Comparison of ENCODE assay signal across 9 mouse cellular contexts in the genomic region with DNA sequence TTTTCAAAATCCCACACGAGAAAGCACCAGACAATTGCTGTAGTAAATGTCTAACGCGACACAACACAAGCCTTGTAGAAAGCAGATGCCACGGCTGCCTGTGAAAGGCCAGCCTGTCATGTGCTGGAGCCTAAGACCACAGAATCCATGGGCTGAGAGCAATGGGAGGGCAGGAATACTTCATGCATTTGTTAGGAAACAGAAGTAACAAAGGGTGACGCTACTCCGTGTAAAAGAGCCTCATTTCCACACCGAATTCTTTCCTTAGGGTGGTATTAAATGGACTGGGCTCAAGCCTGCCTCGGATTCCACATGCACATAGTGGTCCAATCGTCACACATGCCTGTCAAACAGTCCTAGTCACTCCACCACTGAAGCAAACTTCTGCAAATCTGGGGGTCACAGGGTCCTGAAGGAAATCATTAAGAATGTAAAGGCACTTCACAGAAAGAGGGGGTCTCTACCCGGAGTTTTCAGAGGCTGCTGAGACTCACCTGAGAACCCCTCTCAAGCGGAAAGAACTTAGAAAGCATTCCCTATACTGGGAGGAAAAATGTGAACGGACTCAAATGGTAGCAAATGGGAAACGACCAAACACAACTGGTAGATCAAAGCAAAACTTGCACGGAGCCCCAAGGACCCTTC.
DNase-seq lines count a peak whose midpoint lies in the region; ATAC-seq and TF ChIP-seq lines count a peak whose summit lies in the region.
"Had no signal": no experiment of that assay in that cellular context is flagged by ENCODE, and none has a peak within 500 bp of the region (broad histone marks: within the 10 kb centered on the region; RNA-seq: fewer than 3 reads in every experiment).

No protein-coding gene starts in this region.

- no peaks in the 10 kb centered on the region for H3K9me3 ChIP-seq in embryonic facial prominence, embryonic 10.5 days
- no peaks in the 10 kb centered on the region for H3K9me3 ChIP-seq in hindbrain, embryonic 15.5 days
- no peaks in the 10 kb centered on the region for H3K9me3 ChIP-seq in midbrain, embryonic 16.5 days (replicated peaks; ENCODE audit: control insufficient read depth, low read length, poor library complexity, severe bottlenecking)

- no peak for DNase-seq in kidney, adult 2 months
- DNase-seq in kidney, postnatal 36 days, result no peak
- peak; percentile 16 for DNase-seq in embryonic facial prominence, embryonic 10.5 days (ENCODE audit: low spot score)
- DNase-seq in adrenal gland, adult 2 months, result no peak
- DNase-seq in heart, adult 9 months (ENCODE audit: low spot score in 2 of 2), result no peak
- no peak for DNase-seq in layer of hippocampus, adult 9-10 months (ENCODE audit: low spot score)
- DNase-seq: cerebellum, postnatal 25 days had no signal

- WGBS in kidney, adult 2 months, result 44% methylated on average over 14 of the region's 14 CpGs
- 12% methylated on average over 14 of the region's 14 CpGs for WGBS in embryonic facial prominence, embryonic 10.5 days
- WGBS in hindbrain, embryonic 15.5 days, result 11% methylated on average over 14 of the region's 14 CpGs
- 7% methylated on average over 14 of the region's 14 CpGs for WGBS in midbrain, embryonic 16.5 days

- H3K9ac ChIP-seq in hindbrain, embryonic 15.5 days, result no peak overlapping the region
- H3K9ac ChIP-seq in midbrain, embryonic 16.5 days (ENCODE audit: low read depth, low read length), result no peak overlapping the region

- no peak for TF ChIP-seq POLR2A in kidney, adult 2 months (IDR thresholded peaks at IDR 0.05; ENCODE audit: low read depth, low read length)

- H3K27ac ChIP-seq in kidney, adult 2 months (ENCODE audit: insufficient read depth, low read depth, low read length), result peak overlapping the region; percentile 66
- H3K27ac ChIP-seq in embryonic facial prominence, embryonic 10.5 days (replicated peaks), result peak overlapping the region; percentile 78
- peak overlapping the region; percentile 52 for H3K27ac ChIP-seq in hindbrain, embryonic 15.5 days (replicated peaks)
- 0 out of 2 replicates have a peak overlapping the region, but pooled peaks have one; percentile 3 for H3K27ac ChIP-seq in midbrain, embryonic 16.5 days (ENCODE audit: low read length)

- no peak overlapping the region for H3K4me3 ChIP-seq in kidney, adult 2 months (ENCODE audit: insufficient read depth, low read depth, low read length)
- H3K4me3 ChIP-seq in embryonic facial prominence, embryonic 10.5 days, result peak overlapping the region; percentile 12; the same call in 1 of the 2 replicates
- no peak overlapping the region for H3K4me3 ChIP-seq in hindbrain, embryonic 15.5 days
- no peak overlapping the region for H3K4me3 ChIP-seq in midbrain, embryonic 16.5 days (ENCODE audit: low read depth, low read length)

- H3K36me3 ChIP-seq in kidney, adult 2 months (ENCODE audit: control insufficient read depth, insufficient read depth, low read length), result no peaks in the 10 kb centered on the region
- no peaks in the 10 kb centered on the region for H3K36me3 ChIP-seq in embryonic facial prominence, embryonic 10.5 days (replicated peaks)
- no peaks in the 10 kb centered on the region for H3K36me3 ChIP-seq in hindbrain, embryonic 15.5 days
- no peaks in the 10 kb centered on the region for H3K36me3 ChIP-seq in midbrain, embryonic 16.5 days (ENCODE audit: control insufficient read depth, insufficient read depth, low read length)

- H3K4me2 ChIP-seq in hindbrain, embryonic 15.5 days, result no peak overlapping the region
- no peak overlapping the region for H3K4me2 ChIP-seq in midbrain, embryonic 16.5 days (ENCODE audit: low read length)

- ATAC-seq in hindbrain, embryonic 15.5 days (ENCODE audit: low FRiP score, low read depth), result peak; percentile 33; the same call in 1 of the 2 replicates
- peak; percentile 54 for ATAC-seq in midbrain, embryonic 16.5 days

- no peaks in the 10 kb centered on the region for H3K27me3 ChIP-seq in kidney, adult 2 months (replicated peaks; ENCODE audit: control insufficient read depth, insufficient read depth, low read length)
- H3K27me3 ChIP-seq in embryonic facial prominence, embryonic 10.5 days (replicated peaks; ENCODE audit: low read depth, poor library complexity, severe bottlenecking), result no peaks in the 10 kb centered on the region; the same call in 1 of the 2 replicates
- H3K27me3 ChIP-seq in hindbrain, embryonic 15.5 days, result no peaks in the 10 kb centered on the region
- H3K27me3 ChIP-seq in midbrain, embryonic 16.5 days (ENCODE audit: control insufficient read depth, insufficient read depth, low read depth, low read length), result no peaks in the 10 kb centered on the region

- no peak for TF ChIP-seq CTCF in kidney, adult 2 months (conservative IDR thresholded peaks at IDR 0.05; ENCODE audit: insufficient read depth, insufficient read length, low read depth, low read length)

- peaks cover 27% of the 10 kb centered on the region for H3K4me1 ChIP-seq in kidney, adult 2 months (ENCODE audit: control insufficient read depth, insufficient read depth, low read length)
- H3K4me1 ChIP-seq in embryonic facial prominence, embryonic 10.5 days, result peaks cover 56% of the 10 kb centered on the region
- H3K4me1 ChIP-seq in hindbrain, embryonic 15.5 days (replicated peaks), result peaks cover 29% of the 10 kb centered on the region
- peaks cover 16% of the 10 kb centered on the region for H3K4me1 ChIP-seq in midbrain, embryonic 16.5 days (ENCODE audit: control insufficient read depth, insufficient read depth, low read length)

Comparison
In these comparisons a context has a peak if more than half of its experiments do, and no peak if none do; other contexts are left out.
1. H3K27ac ChIP-seq: peak in every context shown above with its lines; median percentile 78 in embryonic facial prominence, embryonic 10.5 days; 66 in kidney, adult 2 months; 52 in hindbrain, embryonic 15.5 days; 3 in midbrain, embryonic 16.5 days.